Mouse (Mus musculus): ENCODE measurements around the gene Nrp2. TPM values are rescaled to one million over a fixed set of nuclear protein-coding genes. Genes with fewer than 3 reads are reported as not detected.

The Nrp2 gene
- polyA plus RNA-seq, 1 experiment from 2014 or later, result 11.2 TPM

DNA sequence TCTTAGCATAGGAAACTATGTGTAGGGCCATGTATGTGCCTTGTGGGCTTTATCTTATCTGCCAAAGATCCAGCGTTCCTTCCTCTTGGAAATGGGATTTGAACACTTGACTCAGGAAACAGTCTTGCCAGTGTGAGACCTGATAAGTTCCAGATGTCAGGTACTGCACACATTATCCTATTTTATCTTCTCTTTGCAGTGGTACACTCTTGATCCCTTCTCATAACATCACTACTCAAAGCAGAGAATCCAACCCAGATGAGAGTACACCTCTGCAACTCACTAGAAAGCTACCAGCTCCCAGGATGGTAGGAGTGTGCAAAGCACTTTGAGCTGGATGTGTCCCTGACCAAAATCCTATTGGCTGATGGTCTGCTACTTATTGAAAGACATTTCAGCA lies 100.5 kb downstream of the Nrp2 start:
- no peak for ATAC-seq (ENCODE audit: low FRiP score, low TSS enrichment)
- Histone ChIP-seq H3K4me3 (ENCODE audit: low read length) (no peak overlapping the region), H3K27ac (ENCODE audit: low read length) (no peak overlapping the region), H3K36me3 (ENCODE audit: insufficient read depth, low read length) (no peaks in the 10 kb centered on the region), H3K9ac (replicated peaks; ENCODE audit: low read length) (no peak overlapping the region), H3K4me2 (replicated peaks; ENCODE audit: low read depth, low read length) (no peak overlapping the region), H3K27me3 (ENCODE audit: insufficient read depth, low read length) (no peaks in the 10 kb centered on the region), H3K9me3 (ENCODE audit: low read length) (no peaks in the 10 kb centered on the region), H3K4me1 (ENCODE audit: insufficient read depth, low read length) (no peaks in the 10 kb centered on the region; the same call in 1 of the 2 replicates)
- WGBS, result 75% methylated on average over 1 of the region's 1 CpGs

DNA sequence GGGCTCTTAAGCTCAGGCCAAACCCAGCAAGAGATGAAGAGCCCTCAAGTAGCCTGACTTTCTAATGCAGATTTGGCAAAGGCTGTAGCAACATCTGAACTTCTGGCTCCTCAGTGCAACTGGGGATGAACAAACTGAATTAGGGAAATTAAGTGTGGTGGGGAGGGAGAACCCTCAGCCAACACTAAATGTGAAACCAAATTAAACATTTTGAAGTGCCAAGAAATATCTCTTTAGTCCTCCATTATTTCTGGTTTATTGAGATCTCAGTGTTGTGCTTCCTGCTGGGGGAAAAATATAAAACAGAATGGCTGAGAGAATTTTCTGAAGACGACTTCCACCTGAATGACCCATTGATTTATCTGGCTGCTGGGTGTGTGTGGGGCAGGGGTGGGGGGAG lies 102.9 kb downstream of the Nrp2 start:
- WGBS, result 11% methylated on average over 1 of the region's 1 CpGs
- Histone ChIP-seq H3K9ac (replicated peaks; ENCODE audit: low read length) (no peak overlapping the region), H3K9me3 (ENCODE audit: low read length) (no peaks in the 10 kb centered on the region), H3K4me2 (replicated peaks; ENCODE audit: low read depth, low read length) (no peak overlapping the region), H3K36me3 (ENCODE audit: insufficient read depth, low read length) (no peaks in the 10 kb centered on the region), H3K4me1 (ENCODE audit: insufficient read depth, low read length) (no peaks in the 10 kb centered on the region; the same call in 1 of the 2 replicates), H3K27me3 (ENCODE audit: insufficient read depth, low read length) (no peaks in the 10 kb centered on the region), H3K4me3 (ENCODE audit: low read length) (no peak overlapping the region), H3K27ac (ENCODE audit: low read length) (no peak overlapping the region)
- no peak for ATAC-seq (ENCODE audit: low FRiP score, low TSS enrichment)

DNA sequence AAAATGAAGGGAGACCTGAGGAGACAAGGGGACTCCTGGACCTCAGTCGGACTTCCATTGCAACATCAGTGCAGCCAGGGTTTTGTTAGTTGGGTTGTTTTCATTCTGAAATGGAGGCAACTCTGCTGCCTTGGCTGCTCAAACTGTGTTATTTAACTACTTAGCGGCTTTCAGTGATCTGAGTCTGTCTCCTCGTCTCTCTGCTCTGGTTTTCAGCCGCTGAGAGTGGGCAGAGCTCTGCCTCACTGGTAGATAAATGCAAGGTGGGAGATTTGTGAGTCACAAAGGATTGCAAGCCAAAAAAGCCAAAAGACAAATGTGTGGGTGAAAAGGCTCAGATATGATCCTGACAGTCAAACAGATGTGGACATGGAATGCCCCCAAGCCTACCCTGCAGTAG lies 105.3 kb downstream of the Nrp2 start:
- 81% methylated on average over 4 of the region's 4 CpGs for WGBS
- H3K36me3 ChIP-seq (ENCODE audit: insufficient read depth, low read length), result no peaks in the 10 kb centered on the region
- H3K4me2 ChIP-seq (replicated peaks; ENCODE audit: low read depth, low read length), result no peak overlapping the region
- no peaks in the 10 kb centered on the region for H3K9me3 ChIP-seq (ENCODE audit: low read length)
- H3K4me3 ChIP-seq (ENCODE audit: low read length), result no peak overlapping the region
- no peak for ATAC-seq (ENCODE audit: low FRiP score, low TSS enrichment)
- H3K27ac ChIP-seq (ENCODE audit: low read length), result no peak overlapping the region
- no peak overlapping the region for H3K9ac ChIP-seq (replicated peaks; ENCODE audit: low read length)
- no peaks in the 10 kb centered on the region for H3K27me3 ChIP-seq (ENCODE audit: insufficient read depth, low read length)
- H3K4me1 ChIP-seq (ENCODE audit: insufficient read depth, low read length), result no peaks in the 10 kb centered on the region

DNA sequence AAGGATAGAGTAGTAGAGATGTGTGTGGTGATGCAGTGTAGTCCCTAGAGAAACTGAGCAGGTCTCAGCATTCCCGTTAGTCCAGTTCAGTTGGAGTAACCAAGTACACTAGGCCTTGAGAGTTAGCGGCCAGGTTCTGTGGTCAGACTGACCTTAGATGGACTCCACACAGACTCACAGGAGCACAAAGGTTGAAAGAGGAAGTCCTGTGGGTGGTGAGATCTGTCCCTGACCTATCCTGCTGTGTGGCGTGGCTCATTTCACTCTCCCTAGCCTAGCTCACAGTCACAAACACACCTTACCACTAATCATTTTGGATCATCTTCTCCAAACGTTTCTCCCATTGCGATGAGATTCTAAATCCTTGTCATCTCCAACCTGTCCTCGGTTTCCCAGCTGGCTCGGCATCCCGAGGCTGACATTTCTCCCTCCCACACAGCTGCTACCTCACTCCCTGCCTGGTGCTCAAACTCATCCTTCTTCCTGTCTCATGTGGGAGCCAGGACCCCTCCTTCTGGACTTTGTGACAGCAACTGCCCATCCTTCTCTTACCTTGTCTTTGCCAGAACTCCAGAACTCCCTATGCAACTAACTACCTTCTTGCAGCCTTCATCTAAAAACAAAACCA lies 106.6 kb downstream of the Nrp2 start:
- no peak for ATAC-seq (ENCODE audit: low FRiP score, low TSS enrichment)
- H3K4me1 ChIP-seq (ENCODE audit: insufficient read depth, low read length), result no peaks in the 10 kb centered on the region
- no peak overlapping the region for H3K4me2 ChIP-seq (replicated peaks; ENCODE audit: low read depth, low read length)
- H3K9me3 ChIP-seq (ENCODE audit: low read length), result no peaks in the 10 kb centered on the region
- H3K27me3 ChIP-seq (ENCODE audit: insufficient read depth, low read length), result no peaks in the 10 kb centered on the region
- 69% methylated on average over 8 of the region's 8 CpGs for WGBS
- no peak overlapping the region for H3K4me3 ChIP-seq (ENCODE audit: low read length)
- no peak overlapping the region for H3K9ac ChIP-seq (replicated peaks; ENCODE audit: low read length)
- no peak overlapping the region for H3K27ac ChIP-seq (ENCODE audit: low read length)
- no peaks in the 10 kb centered on the region for H3K36me3 ChIP-seq (ENCODE audit: insufficient read depth, low read length)

DNA sequence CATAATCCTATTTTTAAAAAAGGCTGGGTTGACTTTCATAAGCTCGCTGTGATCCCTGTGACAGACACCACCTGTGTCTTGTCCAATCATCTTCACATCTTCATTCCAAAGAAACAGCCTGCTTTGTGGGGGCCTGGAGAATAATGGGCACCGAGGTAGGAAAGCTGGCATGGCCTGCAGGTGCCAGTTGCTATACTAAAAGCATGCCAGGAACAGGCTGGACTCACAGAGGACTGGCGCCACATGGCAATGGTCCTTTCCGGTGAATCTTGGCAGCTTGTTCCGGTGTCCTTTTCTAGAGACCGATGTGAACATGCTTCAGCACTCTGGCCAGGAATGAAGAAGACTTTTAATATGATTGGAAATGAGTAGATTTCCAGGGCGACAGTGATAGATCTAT lies 108.1 kb downstream of the Nrp2 start:
- Histone ChIP-seq H3K9ac (replicated peaks; ENCODE audit: low read length) (no peak overlapping the region), H3K4me2 (replicated peaks; ENCODE audit: low read depth, low read length) (no peak overlapping the region), H3K36me3 (ENCODE audit: insufficient read depth, low read length) (no peaks in the 10 kb centered on the region), H3K27ac (ENCODE audit: low read length) (no peak overlapping the region), H3K9me3 (ENCODE audit: low read length) (no peaks in the 10 kb centered on the region), H3K4me3 (ENCODE audit: low read length) (no peak overlapping the region), H3K27me3 (ENCODE audit: insufficient read depth, low read length) (no peaks in the 10 kb centered on the region), H3K4me1 (ENCODE audit: insufficient read depth, low read length) (no peaks in the 10 kb centered on the region)
- ATAC-seq (ENCODE audit: low FRiP score, low TSS enrichment), result no peak
- 88% methylated on average over 7 of the region's 7 CpGs for WGBS

DNA sequence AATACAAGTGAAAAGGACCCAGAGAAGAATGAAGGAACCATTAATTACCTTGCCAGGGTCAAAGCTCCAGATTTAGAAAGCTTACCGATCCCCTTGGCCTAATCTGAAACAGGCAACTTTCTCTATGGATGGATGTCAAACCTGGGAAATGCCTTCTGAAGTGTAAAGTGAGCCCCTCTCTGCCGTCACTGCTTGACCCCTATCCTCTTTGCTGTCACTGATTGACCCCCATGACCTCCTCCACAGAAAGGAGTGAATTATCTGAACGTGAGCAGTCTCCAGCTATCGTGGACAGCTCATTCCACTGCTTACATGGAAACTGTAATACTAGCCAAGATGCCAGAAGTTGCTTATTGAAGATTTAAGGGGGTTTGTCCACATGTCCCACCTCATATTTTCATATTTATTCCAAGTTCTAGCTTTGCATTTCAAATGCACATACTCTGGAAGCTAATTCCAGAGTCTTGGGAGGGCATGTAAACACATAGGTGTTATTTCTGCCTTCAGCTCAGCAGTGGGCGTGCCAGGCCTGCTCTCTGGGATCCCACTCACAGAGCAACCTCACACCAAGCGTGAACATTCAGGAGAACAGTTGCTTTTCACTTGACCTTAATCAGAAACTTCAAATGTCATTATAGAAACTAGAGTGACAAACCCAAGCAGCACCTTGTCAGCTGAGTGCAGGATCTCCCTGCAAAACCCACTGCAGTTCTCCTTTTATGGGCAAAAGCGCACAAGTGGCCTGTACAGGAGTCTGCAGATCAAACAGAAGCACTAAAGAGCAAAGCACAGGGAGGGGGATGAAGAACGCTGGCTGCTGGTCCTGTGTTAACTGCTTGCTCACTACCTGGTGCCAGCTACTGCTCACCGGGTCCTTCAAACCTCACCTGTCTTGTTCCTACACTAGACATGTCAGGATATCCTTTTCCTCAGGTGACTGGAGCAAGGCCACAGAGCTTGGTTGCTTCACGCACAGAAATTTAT lies 109.9 kb downstream of the Nrp2 start:
- Histone ChIP-seq H3K36me3 (ENCODE audit: insufficient read depth, low read length) (no peaks in the 10 kb centered on the region), H3K4me3 (ENCODE audit: low read length) (no peak overlapping the region), H3K27ac (ENCODE audit: low read length) (no peak overlapping the region), H3K9me3 (ENCODE audit: low read length) (no peaks in the 10 kb centered on the region), H3K9ac (replicated peaks; ENCODE audit: low read length) (no peak overlapping the region), H3K4me2 (replicated peaks; ENCODE audit: low read depth, low read length) (no peak overlapping the region), H3K27me3 (ENCODE audit: insufficient read depth, low read length) (no peaks in the 10 kb centered on the region), H3K4me1 (ENCODE audit: insufficient read depth, low read length) (no peaks in the 10 kb centered on the region)
- ATAC-seq (ENCODE audit: low FRiP score, low TSS enrichment), result no peak
- WGBS, result 44% methylated on average over 10 of the region's 10 CpGs

DNA sequence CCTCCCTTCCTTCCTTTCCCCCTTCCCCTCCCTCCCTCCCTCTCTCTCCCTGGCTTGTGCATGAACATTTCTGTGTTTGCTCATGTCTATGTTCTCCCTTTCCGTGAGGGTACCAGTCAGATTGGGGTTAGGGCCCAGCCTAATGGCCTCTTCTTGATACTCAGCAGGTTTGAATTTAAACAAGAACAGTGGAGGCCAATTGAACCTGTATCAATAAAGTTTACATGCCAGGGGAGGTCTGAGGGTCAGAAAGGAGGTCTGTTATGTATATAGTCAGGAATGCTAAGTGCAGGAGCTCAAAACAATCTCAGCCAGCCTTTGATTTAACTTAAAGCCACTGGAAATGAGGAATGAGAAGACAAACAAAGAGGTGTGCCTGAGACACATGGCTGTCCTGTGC lies 110.9 kb downstream of the Nrp2 start:
- H3K4me3 ChIP-seq (ENCODE audit: low read length), result no peak overlapping the region
- H3K36me3 ChIP-seq (ENCODE audit: insufficient read depth, low read length), result no peaks in the 10 kb centered on the region
- no peak for ATAC-seq (ENCODE audit: low FRiP score, low TSS enrichment)
- H3K9me3 ChIP-seq (ENCODE audit: low read length), result no peaks in the 10 kb centered on the region
- 75% methylated on average over 1 of the region's 1 CpGs for WGBS
- H3K4me1 ChIP-seq (ENCODE audit: insufficient read depth, low read length), result no peaks in the 10 kb centered on the region
- no peak overlapping the region for H3K4me2 ChIP-seq (replicated peaks; ENCODE audit: low read depth, low read length)
- no peak overlapping the region for H3K9ac ChIP-seq (replicated peaks; ENCODE audit: low read length)
- no peaks in the 10 kb centered on the region for H3K27me3 ChIP-seq (ENCODE audit: insufficient read depth, low read length)
- no peak overlapping the region for H3K27ac ChIP-seq (ENCODE audit: low read length)

DNA sequence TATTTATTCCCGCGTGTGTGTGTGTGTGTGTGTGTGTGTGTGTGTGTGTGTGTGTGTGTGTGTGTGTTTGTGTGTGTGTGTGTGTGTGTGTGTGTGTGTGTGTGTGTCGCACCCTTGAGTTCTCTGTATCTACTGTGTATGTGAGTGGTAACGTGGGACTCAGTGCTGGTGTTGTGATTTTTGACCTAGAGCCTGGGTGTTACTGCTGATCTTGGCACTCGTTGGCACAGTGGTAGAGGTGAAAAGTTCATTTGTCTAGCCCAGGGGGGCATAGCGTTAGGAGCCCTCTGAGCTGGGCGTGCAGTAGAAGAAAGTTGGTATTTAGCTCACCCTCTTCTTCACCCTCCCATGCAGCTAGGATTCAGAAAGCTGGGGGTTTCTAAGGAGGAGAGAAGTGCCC lies 114.5 kb downstream of the Nrp2 start:
- WGBS, result 70% methylated on average over 7 of the region's 7 CpGs
- no peaks in the 10 kb centered on the region for H3K36me3 ChIP-seq (ENCODE audit: insufficient read depth, low read length)
- ATAC-seq (ENCODE audit: low FRiP score, low TSS enrichment), result no peak
- H3K4me2 ChIP-seq (replicated peaks; ENCODE audit: low read depth, low read length), result no peak overlapping the region
- H3K4me1 ChIP-seq (ENCODE audit: insufficient read depth, low read length), result peaks cover 12% of the 10 kb centered on the region; the same call in 1 of the 2 replicates
- H3K4me3 ChIP-seq (ENCODE audit: low read length), result no peak overlapping the region
- no peak overlapping the region for H3K27ac ChIP-seq (ENCODE audit: low read length)
- no peaks in the 10 kb centered on the region for H3K27me3 ChIP-seq (ENCODE audit: insufficient read depth, low read length)
- no peaks in the 10 kb centered on the region for H3K9me3 ChIP-seq (ENCODE audit: low read length)
- H3K9ac ChIP-seq (replicated peaks; ENCODE audit: low read length), result no peak overlapping the region

DNA sequence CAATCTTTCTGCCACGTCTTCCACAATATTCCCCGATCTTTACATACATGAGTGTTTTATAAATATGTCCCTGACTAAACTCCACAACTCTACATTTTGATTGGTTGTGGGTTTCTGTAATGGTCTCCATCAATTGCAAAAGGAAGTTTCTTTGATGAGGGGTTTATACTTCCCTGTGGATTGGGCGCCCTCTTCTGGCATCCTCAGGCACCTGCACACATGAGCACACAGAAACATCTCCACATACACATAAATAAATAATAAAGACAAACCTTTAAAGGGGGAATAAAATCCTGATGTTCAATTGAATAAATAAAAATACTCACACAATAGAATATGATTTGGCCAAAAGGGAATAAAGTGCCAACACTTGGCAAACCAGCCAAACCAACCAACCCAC lies 117.1 kb downstream of the Nrp2 start:
- Histone ChIP-seq H3K27ac (ENCODE audit: low read length) (no peak overlapping the region), H3K36me3 (ENCODE audit: insufficient read depth, low read length) (no peaks in the 10 kb centered on the region), H3K4me3 (ENCODE audit: low read length) (no peak overlapping the region), H3K9ac (replicated peaks; ENCODE audit: low read length) (no peak overlapping the region), H3K9me3 (ENCODE audit: low read length) (no peaks in the 10 kb centered on the region), H3K27me3 (ENCODE audit: insufficient read depth, low read length) (no peaks in the 10 kb centered on the region), H3K4me2 (replicated peaks; ENCODE audit: low read depth, low read length) (no peak overlapping the region), H3K4me1 (ENCODE audit: insufficient read depth, low read length) (peaks cover 17% of the 10 kb centered on the region; the same call in 1 of the 2 replicates)
- WGBS, result 83% methylated on average over 3 of the region's 3 CpGs
- no peak for ATAC-seq (ENCODE audit: low FRiP score, low TSS enrichment)
